Mouse (Mus musculus): ENCODE measurements around the gene Olfr25.

The Olfr25 gene

GRCm38 (mm10) chr9:38328760-38329159 is at the start of gene Olfr25:
Gene Olfr25, plus strand, starts transcription at chr9:38329060.
- DNase-seq = no peak

- DNase-seq = no peak
Observed at GRCm38 (mm10) chr9:38290807-38291206, 38.1 kb upstream of the Olfr25 start, which contains the start of gene Olfr896-ps1. Gene Olfr896-ps1, plus strand, starts transcription at chr9:38291107.

- DNase-seq = no peak
Observed at GRCm38 (mm10) chr9:38348111-38348510, 19.3 kb downstream of the Olfr25 start, which contains the start of gene Olfr898. Gene Olfr898, plus strand, starts transcription at chr9:38348411.

GRCm38 (mm10) chr9:38366596-38366995 is 37.7 kb downstream of the Olfr25 start, which contains the start of gene Olfr250:
Gene Olfr250, plus strand, starts transcription at chr9:38366896.
- no peak for DNase-seq

- DNase-seq = no peak
Observed at GRCm38 (mm10) chr9:38376786-38377185, 47.9 kb downstream of the Olfr25 start, which contains the start of gene Olfr251. Gene Olfr251, plus strand, starts transcription at chr9:38377086.

Data from thymus, adult 18-20 months (tissue).